Mouse (Mus musculus): ENCODE measurements at regions not wholly inside any gene's neighbourhood (a gene's known extent, or its start where the extent isn't known, plus 50 kb on each side); places are given as distances from the start of the nearest gene placed in this dataset.

- in situ Hi-C loops (cut with MboI, MseI), result loop anchor here (10.0 kb wide), 1 partner anchor 453 kb away; no protein-coding TSS in a partner anchor
Measured at GRCm38 (mm10) chr2:160507371-160507770, 138.3 kb upstream of the Top1 start.

GRCm38 (mm10) chr2:160507816-160508564 lies 137.7 kb upstream of the Top1 start:
- in situ Hi-C loops (cut with MboI, MseI), result loop anchor here (10.0 kb wide), 1 partner anchor 453 kb away; no protein-coding TSS in a partner anchor

GRCm38 (mm10) chr2:160510159-160510558 lies 135.5 kb upstream of the Top1 start:
- in situ Hi-C loops (cut with MboI, MseI), result no loop called here

GRCm38 (mm10) chr2:160510635-160511421 lies 134.9 kb upstream of the Top1 start:
- in situ Hi-C loops (cut with MboI, MseI), result no loop called here

- in situ Hi-C loops (cut with MboI, MseI), result no loop called here
Measured at GRCm38 (mm10) chr2:160515621-160516020, 130.1 kb upstream of the Top1 start.

- in situ Hi-C loops (cut with MboI, MseI), result no loop called here
Measured at GRCm38 (mm10) chr2:160516526-160516925, 129.2 kb upstream of the Top1 start.

DNA sequence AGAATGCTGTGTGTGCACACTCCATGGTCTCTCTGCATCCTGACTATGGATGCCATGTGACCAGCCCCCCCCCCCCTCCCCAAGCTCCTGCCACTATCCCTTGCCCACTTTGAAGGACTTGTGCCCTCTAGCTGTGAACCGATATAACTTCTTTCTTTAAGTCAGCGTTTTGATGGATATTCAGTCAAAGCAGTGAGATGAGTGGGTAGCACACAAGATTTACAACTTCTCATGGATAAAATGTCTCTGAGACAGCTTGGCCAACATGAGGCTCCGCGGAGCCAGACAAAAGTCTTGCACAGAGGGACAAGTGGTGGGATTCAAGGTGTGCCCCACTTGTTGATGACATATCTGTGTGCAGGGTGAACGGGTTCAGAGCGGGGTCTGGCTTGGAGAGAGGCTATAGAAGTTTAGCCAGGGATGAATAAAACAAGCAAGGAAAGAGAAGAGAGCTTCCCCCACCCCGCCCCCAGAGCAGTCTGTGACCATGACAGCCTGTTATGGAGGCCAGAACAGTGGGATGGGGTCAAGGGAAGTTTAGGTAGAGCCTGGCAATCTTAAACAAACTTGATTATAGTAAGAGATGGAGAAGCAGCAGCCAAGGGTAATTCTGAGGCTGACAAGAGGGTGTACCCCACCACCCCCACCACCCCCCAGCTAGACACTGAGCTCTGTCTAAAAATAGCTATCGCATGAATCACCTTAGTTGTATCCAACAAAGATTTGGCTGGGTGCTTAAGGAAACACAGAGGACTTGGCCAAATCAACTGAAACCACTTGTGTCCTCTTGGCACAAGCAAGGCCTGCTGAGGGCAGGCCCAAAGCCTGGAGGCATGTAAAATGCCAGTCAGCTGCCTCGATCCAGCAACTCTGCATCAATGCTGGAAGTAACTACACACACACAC lies 120.1 kb upstream of the Top1 start:
- in situ Hi-C loops (cut with MboI, MseI), result no loop called here

DNA sequence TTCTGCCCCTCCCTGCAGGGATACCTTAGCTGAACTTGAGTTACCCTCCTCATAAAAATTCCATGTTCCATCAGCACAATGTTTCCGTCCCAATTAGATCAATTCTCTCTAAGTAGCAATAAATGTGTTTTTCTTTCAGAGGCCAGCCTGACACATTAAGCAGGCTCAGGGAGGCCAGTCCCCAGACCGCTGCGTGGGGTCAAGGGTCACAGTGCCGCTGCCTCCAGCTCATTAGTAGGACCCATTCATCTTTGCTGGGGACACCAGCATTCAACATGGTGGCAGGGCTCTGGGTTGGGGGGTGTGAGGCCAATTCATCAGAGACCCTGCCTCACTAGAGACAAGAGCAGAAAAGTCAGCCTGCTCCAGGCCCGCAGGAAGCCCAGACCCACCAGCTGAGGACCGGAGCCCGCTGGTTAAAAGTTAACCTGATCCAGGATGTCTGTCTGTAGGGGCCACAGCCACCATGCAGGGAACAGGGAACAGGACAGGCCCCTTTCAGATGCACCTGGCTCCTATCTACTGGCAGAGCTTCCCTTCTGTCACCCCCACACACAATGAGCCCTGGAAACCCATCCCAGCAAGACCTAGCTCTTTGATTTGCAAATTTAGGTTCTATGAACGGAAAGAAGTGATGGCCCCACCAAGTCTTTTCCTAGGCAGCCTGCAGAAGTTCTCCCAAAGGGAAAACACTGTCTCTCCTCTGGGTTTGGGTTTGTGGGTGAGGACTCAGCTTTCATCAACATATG lies 119.1 kb upstream of the Top1 start:
- in situ Hi-C loops (cut with MboI, MseI), result no loop called here

GRCm38 (mm10) chr2:160529306-160529705 lies 116.4 kb upstream of the Top1 start:
- in situ Hi-C loops (cut with MboI, MseI), result no loop called here

GRCm38 (mm10) chr2:160530377-160530776 lies 115.3 kb upstream of the Top1 start:
- in situ Hi-C loops (cut with MboI, MseI), result no loop called here

GRCm38 (mm10) chr2:160537319-160537719 lies 108.4 kb upstream of the Top1 start:
- in situ Hi-C loops (cut with MboI, MseI), result no loop called here

GRCm38 (mm10) chr2:160545527-160545926 lies 100.2 kb upstream of the Top1 start:
- in situ Hi-C loops (cut with MboI, MseI), result no loop called here

GRCm38 (mm10) chr2:160552121-160552669 lies 93.5 kb upstream of the Top1 start:
- in situ Hi-C loops (cut with MboI, MseI), result no loop called here

GRCm38 (mm10) chr2:160561711-160562110 lies 84.0 kb upstream of the Top1 start:
- in situ Hi-C loops (cut with MboI, MseI), result no loop called here

GRCm38 (mm10) chr2:160567813-160568212 lies 77.9 kb upstream of the Top1 start:
- in situ Hi-C loops (cut with MboI, MseI), result no loop called here

DNA sequence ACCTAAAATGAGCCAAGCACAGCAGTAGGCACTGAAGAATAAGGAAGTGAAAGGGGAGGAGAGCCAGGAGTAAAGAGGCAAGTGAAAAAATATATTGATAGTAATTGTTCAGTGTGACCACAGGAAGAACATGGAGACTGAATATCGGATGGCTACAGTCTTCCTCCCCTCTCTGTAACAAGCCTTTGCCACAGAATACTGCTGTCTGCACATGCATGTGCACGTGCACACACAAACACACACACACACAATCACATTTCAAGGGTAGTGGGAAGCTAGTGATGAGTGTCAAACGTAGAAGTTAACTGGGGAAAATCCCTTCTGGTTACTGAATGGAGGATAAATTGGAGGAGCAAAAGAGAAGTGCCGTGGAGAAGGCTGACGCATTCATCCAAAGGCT lies 76.2 kb upstream of the Top1 start:
- in situ Hi-C loops (cut with MboI, MseI), result no loop called here

DNA sequence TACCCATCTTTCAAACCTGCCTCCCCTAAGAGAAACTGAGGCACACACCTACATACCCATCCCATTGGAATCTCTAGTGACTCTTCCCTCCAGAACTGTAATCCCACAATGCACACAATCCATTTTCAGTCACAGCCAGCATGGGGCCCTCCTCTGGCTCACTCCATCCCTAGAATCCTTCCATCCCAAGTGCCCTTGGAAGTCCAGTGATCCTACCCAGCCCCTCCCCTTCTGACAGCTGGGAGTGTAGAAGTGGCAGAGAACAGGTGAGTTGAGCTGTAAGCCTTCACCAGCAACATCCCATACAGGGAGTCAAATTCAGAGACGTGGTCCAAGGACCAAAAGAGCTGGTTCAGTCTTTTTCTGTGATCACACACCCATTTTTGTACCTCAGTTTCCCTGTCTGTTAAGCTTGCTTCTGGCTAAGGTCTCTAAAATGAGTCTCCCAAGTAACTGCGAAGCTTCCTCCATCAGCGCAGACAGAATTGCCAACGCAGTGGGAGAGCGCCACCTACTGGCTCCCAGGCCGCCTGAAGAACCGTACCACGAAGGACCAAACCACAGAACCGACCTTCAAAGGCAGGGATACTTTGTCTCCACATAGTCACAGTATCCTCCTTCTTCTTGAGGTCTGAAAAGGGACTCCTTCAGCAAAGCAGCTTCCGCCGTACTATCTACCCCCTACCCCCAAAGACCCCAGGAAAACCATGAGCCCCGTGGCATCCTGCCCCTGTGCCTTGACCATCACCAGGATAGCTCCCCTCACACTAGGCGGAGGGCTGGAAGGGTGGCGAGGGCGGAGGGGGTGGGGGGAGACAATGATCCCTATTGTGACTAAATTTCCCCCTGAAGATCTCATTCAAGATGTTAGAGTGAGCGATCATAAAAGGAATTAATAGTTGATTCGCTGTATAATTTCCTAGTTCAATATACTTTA lies 67.0 kb upstream of the Top1 start:
- in situ Hi-C loops (cut with MboI, MseI), result loop anchor here (5.0 to 25.0 kb wide), 4 partner anchors 171 to 1664 kb away; no protein-coding TSS in a partner anchor

GRCm38 (mm10) chr2:160580250-160580649 lies 65.4 kb upstream of the Top1 start:
- in situ Hi-C loops (cut with MboI, MseI), result loop anchor here (25.0 kb wide), 1 partner anchor 1518 kb away; no protein-coding TSS in a partner anchor

- in situ Hi-C loops (cut with MboI, MseI), result loop anchor here (25.0 kb wide), 1 partner anchor 1519 kb away; no protein-coding TSS in a partner anchor
Measured at GRCm38 (mm10) chr2:160581029-160581428, 64.7 kb upstream of the Top1 start.

All from T-helper 2 cell (primary cell).